Mouse (Mus musculus) A20 (cell line): ENCODE results near the gene Trim26.
A peak's percentile ranks its signal among the peaks of the same experiment; 100 is the strongest.

Experiments used
- DNase-seq: peaks from one replicate; pipeline ENCODE4 v3.0.0-alpha.2; 2011; ENCODE audit warnings: low read depth, low spot score

Trim26 gene

GRCm38 (mm10) chr17:36851627-36852026, 14.7 kb downstream of the Trim26 start:
- DNase-seq: no peak

- DNase-seq: no peak
These were observed 18.6 kb downstream of the Trim26 start for GRCm38 (mm10) chr17:36855484-36855883.

GRCm38 (mm10) chr17:36856236-36856635, 19.3 kb downstream of the Trim26 start:
- no peak for DNase-seq

GRCm38 (mm10) chr17:36858181-36858580, 21.2 kb downstream of the Trim26 start:
- DNase-seq: no peak

GRCm38 (mm10) chr17:36861680-36862079, 24.7 kb downstream of the Trim26 start:
- DNase-seq: no peak

- DNase-seq: no peak
These were observed 30.0 kb downstream of the Trim26 start, which contains the start of gene Trim15 for GRCm38 (mm10) chr17:36866719-36867527. Gene Trim15, minus strand, starts transcription at chr17:36867210.

- DNase-seq: no peak
These were observed 31.9 kb downstream of the Trim26 start for GRCm38 (mm10) chr17:36868836-36869235.

- DNase-seq: no peak
These were observed 32.5 kb downstream of the Trim26 start, which contains the start of gene Trim10 for GRCm38 (mm10) chr17:36869284-36869954. Gene Trim10, plus strand, starts transcription at chr17:36869574.

- no peak for DNase-seq
These were observed 33.2 kb downstream of the Trim26 start for GRCm38 (mm10) chr17:36869955-36870810.

GRCm38 (mm10) chr17:36874636-36875035, 37.7 kb downstream of the Trim26 start:
- DNase-seq: no peak

GRCm38 (mm10) chr17:36883350-36883749, 46.4 kb downstream of the Trim26 start:
- no peak for DNase-seq

- DNase-seq: no peak
These were observed 48.3 kb downstream of the Trim26 start for GRCm38 (mm10) chr17:36885132-36885790.

- DNase-seq: peak; percentile 68
These were observed 53.4 kb downstream of the Trim26 start, which contains the start of gene Trim40 for GRCm38 (mm10) chr17:36890073-36890903. Gene Trim40, minus strand, starts transcription at chr17:36890123.

GRCm38 (mm10) chr17:36891496-36891895, 54.6 kb downstream of the Trim26 start:
- peak; percentile 74 for DNase-seq

- DNase-seq: peak; percentile 79
These were observed 55.4 kb downstream of the Trim26 start for GRCm38 (mm10) chr17:36892362-36892761.

- no peak for DNase-seq
These were observed 56.5 kb downstream of the Trim26 start for GRCm38 (mm10) chr17:36893387-36893786.

GRCm38 (mm10) chr17:36896583-36896982, 59.6 kb downstream of the Trim26 start:
- peak; percentile 20 for DNase-seq

GRCm38 (mm10) chr17:36897065-36897464, 60.1 kb downstream of the Trim26 start:
- no peak for DNase-seq

GRCm38 (mm10) chr17:36897552-36898205, 60.7 kb downstream of the Trim26 start, which contains the start of gene Trim31:
Gene Trim31, plus strand, starts transcription at chr17:36898118.
- no peak for DNase-seq

- no peak for DNase-seq
These were observed 62.4 kb downstream of the Trim26 start for GRCm38 (mm10) chr17:36899376-36899775.
